Mouse (Mus musculus): ENCODE measurements at regions not wholly inside any gene's neighbourhood (a gene's known extent, or its start where the extent isn't known, plus 50 kb on each side); places are given as distances from the start of the nearest gene placed in this dataset.
A peak's percentile ranks its signal among the peaks of the same experiment; 100 is the strongest.

- peak in 1 of 2 experiments; percentile 11 for DNase-seq
Observed at GRCm38 (mm10) chr8:26689479-26690177, 287.5 kb upstream of the Zfp703 start.

- peak in 1 of 2 experiments; percentile 22 for DNase-seq
Observed at GRCm38 (mm10) chr8:26690178-26690735, 286.9 kb upstream of the Zfp703 start.

DNA sequence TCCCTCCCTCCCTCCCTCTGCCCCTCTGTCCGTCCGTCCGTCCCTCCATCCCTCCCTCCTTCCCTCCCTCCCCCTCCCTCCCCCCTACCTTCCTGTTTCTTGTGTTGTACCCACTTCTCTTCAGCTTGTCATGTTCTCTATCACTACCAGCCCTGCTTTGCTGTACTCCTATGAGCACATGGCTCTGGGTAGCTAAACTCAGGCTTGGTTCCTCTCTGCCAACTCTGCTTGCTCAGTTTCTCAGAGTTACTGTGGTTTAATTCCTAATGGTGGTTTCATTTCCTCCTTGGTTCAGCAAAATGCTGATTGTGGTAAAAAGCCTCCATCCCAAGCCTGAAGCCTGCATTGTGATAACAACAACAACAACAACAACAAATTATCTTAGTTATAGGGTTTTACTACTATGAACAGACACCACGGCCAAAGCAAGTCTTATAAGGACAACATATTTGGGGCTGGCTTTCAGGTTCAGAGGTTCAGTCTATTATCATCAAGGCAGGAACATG, 279.5 kb upstream of the Zfp703 start:
- peak in 1 of 2 experiments; percentile 44 for DNase-seq

DNA sequence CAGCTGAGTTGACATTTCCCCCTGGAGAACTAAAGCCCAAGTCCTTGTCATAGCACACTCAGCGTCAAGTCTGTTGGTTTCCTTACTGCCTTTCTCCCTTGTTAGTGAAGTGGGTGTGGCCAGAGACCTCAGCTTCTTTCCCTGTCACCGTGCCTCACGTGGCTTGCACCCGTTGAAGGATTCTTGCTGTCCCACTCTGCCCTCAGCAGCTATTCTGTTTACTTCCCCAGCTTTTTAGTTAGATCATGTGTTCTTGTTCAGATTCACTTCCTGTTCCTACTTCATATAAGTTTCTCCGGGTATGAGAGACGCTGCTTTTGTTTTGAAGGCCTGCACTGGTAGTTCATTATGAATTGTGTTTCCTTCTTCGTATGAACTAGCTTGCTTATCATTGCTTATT, 278.5 kb upstream of the Zfp703 start:
- DNase-seq = peak; percentile 29 to 75

DNA sequence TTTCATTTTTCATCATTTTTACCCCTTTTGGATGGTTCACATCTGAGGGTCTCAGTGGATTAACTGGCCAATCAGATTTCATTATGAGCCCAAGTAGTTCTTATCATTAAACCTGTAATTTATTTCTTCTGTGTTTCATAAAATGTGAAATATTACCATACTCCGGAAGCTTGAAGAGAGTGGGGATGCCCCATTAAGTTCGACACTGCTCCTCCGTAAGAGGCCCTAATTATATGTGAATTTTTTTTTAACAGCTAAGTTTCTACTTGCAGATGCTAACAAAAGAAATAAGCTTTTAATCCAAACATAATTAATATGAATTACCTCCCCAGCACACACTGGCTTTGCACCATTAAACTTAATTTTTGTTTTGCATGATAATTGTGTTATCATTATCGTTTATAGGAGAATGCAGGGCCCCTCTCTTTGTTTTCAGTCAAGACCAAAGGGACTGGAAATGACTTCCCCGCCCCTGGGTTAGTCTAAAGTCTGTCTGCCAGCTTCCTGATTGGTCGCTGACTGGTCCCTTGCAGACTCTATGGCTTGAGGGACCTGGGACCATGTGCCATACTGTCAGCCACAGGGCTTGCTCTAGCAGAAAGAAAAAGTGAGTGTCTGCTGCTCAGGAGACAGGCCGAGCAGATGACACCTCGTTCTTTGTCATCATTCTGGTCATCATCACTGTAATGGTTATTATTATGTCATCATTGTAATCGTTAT, 270.9 kb upstream of the Zfp703 start:
- DNase-seq = no peak

DNA sequence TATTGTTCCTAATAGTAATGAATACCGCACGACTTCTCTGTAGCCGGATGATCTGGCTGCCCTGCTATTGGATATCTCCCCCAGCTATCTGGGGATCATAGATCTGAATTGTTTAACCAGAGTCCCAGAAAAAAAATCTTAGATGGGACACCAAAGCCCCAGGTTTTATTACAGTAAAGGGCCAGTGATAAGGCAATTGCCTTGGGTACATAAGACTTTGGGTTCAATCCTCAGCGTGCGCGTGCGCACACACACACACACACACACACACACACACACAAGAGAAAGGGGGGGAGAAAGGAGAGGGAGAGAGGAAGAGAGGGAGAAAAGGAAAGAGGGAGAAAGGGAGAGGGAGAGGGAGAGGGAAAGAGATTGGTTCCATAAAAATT, 270.4 kb upstream of the Zfp703 start:
- no peak for DNase-seq

DNA sequence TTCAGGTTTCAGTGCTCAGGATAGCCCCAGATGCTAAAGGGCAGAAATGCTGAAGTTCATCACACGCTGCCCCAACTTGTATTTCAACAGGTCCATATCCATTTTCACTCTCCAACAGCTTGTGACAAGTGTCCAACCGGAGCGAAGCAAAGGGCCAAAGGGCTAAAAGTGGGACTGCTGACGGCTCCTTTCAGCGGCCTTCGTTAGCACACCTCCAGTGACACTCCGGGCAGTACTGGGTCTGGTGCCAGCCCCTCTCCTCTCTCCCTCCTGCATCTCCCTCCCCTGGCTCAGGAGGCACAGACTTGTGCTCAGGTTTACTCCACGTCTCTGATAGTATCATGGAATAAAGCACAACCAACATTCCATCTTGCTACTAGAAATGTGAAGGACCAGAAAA, 263.3 kb upstream of the Zfp703 start:
- DNase-seq = peak; percentile 37 to 69

DNA sequence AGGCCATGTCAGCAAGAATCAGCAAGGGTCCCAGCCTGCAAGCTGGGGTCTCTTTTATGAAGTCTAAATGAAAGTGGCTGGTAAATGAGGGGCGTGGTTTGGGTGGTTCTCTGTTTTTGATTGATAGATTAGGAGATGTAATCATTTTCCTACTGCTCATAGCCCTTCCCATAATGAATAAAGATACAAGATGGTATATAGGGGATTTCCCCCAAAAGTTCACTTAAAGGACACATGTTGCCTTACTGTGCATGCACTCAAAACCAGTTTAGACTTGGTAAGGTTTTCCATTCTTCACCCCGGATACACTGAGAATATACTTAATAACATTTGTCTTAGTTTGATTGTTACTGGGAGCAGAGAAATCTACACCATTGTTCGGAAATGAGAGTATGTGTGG, 262.4 kb upstream of the Zfp703 start:
- DNase-seq = no peak

GRCm38 (mm10) chr8:26718409-26719355, 258.4 kb upstream of the Zfp703 start:
- no peak for DNase-seq

DNA sequence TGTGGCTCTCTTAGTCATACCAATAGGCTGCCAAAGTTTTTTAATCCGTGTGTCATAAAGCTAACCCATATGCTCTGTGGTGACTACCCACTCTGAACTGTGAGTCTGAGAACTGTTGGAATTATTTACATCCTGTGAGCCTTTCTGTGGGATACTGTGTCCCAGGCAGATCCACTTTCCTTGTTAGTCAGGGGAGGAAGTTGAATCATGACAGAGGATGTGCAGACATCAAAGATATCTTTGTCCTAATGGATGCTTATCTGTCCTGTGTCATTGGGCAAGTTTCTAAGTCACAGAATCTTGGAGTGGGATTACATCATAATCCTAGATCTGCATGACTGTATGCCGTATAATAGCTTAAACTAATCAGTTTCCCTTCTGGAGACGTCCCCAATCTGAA, 254.4 kb upstream of the Zfp703 start:
- DNase-seq = no peak

DNA sequence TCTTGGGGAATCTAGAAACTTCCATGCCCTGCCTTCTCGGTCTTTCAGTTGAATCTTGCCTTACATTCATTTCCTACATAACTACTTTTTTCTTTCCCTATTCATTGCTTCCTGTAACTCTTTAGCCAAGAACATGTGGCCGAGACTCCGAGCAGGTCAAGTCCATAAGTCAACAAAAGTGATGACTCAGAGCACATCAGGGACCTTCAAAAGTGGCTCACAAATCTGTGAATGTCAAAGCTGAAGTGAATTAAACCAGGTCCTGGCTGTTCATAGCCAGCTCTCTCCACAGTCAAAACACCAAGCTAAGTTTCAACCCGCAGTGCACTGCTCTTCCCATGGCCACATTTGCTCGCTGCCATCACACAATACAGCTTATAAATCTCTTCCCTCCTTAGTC, 252.5 kb upstream of the Zfp703 start:
- no peak for DNase-seq

- DNase-seq = no peak
Observed at GRCm38 (mm10) chr8:26725521-26725920, 251.6 kb upstream of the Zfp703 start.

DNA sequence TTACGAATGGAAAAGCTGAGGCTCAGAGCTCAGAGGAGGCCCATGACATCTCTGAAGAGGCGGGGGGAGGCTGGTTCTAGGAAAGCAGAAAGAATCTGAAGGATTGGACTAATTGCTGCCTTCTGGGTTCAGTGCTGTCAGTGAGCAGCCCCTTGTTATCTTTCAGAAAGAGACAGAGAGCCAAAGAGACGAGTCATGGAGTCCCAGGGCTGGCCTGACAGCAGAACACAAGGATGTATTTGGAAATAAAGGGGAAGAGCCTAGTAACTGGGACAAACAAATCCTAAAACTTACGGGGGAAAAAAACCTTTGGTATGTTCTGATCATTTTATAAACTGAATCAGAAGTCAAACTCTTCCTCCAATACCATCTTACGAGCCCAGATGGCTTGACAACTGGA, 247.8 kb upstream of the Zfp703 start:
- no peak for DNase-seq

DNA sequence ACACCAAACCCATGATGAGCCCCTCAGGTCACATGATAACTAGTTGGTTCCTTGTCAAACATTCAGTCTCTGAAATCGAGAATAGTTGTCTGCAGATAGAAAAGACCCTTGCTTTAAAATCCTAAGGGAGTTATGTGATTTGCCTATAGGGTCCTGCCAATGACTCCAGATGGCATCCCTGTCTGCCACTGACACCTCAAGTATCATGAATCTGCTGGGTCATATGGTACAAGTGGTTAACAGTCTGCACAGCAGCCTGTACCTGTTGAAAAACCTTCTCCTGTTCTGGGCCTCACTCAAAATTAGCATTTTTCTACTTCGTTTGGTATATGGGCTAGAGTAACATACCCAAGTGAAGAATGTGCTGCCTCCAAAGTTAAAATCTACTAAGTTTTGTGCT, 246.0 kb upstream of the Zfp703 start:
- DNase-seq = no peak

DNA sequence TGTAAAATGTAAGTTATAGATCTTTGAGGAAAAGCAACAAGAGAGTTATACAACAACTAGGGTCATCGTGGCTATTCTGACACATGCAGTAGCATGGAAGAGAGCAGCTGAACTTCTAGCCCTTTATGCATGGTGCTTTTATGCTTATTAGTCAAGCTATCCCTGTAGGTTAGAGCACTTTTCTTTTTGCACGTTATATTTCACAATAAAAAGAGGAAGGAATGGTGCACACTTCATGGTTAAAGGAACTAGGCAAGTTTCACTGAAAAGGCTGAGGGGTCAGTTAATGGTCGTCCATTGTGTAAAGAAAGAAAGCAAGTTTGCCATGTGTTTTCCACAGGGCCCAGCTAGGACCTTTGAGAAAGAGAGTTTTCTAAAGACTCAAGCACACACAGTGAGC, 232.7 kb upstream of the Zfp703 start:
- DNase-seq = no peak

DNA sequence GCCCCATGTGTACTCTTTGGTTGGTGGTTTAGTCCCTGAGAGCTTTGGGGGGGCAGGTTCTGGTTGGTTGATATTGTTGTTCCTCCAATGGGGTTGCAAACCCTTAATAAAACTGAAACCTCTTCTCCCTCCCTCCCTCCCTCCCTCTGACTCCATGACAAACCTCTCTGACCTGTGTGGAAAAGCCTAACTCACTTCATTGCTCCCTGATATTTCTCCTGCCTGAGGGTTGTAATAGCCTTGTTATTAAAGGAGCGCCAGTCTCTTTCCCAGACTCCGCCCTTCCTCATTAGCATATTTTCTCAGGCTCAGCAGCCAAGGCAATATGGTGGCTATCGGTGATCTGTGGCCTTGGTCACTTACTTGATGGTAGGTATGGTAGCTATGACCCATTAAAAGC, 230.3 kb upstream of the Zfp703 start:
- DNase-seq = no peak

GRCm38 (mm10) chr8:26747241-26747972, 229.7 kb upstream of the Zfp703 start:
- no peak for DNase-seq

- DNase-seq = peak in 1 of 2 experiments; percentile 18
Observed at GRCm38 (mm10) chr8:26748161-26748971, 228.8 kb upstream of the Zfp703 start.

DNA sequence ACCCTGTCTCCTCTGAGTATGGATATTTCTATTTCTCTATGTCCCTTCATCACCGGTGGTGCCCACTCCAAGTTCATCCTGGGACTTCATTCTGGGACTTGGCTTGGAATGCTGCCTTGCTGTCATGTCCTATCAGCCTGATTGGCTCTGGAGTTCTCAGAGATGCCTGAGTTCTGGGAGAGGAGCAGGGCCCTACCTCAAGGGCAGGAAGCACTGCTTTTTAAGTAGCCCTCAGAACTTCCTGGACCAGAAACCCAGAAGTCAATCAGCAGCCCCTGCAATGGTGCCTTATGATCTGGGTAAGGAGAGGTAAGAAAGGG, 228.2 kb upstream of the Zfp703 start:
- no peak for DNase-seq

GRCm38 (mm10) chr8:26750120-26750519, 227.0 kb upstream of the Zfp703 start:
- no peak for DNase-seq

DNA sequence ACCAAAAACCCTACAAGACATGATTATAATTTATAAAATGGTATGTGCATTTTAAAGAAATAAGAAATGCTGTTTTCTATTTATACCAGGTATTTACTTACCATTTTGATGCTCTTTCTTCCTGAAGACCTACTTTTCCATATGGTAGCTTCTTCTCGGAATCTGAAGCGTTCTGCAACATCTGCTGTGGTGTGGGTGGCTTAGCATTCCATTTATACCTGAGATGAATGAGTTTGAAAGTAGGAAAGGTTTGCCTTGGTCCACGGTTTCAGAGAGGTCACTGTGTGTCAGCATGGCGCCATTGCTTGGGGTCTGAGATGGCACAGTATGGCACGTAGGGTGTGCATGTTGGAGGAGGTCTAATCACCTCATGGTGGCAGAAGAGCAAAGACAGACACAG, 225.5 kb upstream of the Zfp703 start:
- no peak for DNase-seq

Measured in heart, adult 18-20 months (tissue).